Mouse (Mus musculus): ENCODE data around the gene Tmem95.

DNA sequence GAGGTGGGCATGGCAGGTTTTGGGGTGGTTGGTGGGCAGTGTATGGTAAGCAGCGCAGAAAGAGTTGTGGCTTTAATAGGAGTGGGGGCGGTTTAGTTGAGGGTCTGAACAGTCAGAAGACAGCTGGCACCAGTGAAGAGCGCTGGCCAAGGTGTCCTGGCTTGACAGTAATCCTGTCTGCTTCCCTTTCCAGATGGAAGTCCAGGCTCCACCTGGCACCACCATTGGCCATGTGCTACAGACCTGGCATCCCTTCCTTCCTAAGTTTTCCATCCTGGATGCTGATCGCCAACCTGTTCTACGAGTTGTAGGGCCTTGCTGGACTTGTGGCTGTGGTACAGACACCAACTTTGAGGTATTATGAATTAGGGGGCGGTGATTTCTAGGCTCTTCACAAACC, 29.8 kb downstream of the Tmem95 start:
- TF ChIP-seq CTCF (IDR thresholded peaks at IDR 0.05; ENCODE audit: low read depth) (no peak), EP300 (optimal IDR thresholded peaks at IDR 0.05) (no peak)
